Mouse (Mus musculus) kidney, postnatal 10 days (tissue): ENCODE results near the gene Sirt2.

ENCODE experiments used
- DNase-seq: peaks from one replicate; pipeline ENCODE4 v3.0.0; 2021; ENCODE audit warnings: mixed read lengths

Sirt2 gene

DNA sequence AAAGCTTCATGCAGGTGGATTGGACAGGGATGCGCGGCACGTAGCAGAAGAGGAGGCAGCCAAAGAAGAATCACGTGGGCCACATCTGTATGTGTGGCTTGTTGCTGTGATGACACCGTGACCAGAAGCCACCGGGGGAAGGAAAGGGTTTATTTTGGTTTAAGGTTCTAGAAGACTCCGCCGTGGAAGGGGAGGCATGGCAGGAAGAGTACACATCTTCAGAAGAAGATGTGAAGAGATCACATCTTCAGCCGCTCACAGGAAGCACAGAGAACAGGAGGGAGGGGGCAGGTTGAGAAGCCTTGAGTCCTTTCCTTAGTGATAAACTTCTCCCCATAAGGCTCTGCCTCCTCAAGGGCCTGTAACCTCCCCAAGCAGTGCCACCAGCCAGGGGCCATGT, 33.5 kb downstream of the Sirt2 start:
- DNase-seq = no peak

DNA sequence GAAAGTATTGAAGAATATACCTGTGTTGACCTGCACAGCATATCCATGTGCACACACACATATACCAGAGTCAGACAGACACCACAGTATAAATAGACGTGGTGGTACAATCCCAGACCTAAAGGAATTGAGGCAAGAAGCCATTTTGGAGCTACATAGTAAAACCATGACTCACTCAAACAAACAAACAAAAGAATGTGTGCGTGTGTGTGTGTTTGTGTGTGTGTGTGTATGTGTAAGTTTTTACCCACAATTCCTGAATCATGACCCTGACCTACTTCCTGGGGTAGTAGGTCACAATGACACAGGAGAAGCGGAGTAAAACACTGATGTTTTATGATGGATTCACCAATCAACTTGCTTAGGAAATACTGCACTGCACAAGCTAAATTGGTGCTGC, 34.9 kb downstream of the Sirt2 start:
- no peak for DNase-seq

DNA sequence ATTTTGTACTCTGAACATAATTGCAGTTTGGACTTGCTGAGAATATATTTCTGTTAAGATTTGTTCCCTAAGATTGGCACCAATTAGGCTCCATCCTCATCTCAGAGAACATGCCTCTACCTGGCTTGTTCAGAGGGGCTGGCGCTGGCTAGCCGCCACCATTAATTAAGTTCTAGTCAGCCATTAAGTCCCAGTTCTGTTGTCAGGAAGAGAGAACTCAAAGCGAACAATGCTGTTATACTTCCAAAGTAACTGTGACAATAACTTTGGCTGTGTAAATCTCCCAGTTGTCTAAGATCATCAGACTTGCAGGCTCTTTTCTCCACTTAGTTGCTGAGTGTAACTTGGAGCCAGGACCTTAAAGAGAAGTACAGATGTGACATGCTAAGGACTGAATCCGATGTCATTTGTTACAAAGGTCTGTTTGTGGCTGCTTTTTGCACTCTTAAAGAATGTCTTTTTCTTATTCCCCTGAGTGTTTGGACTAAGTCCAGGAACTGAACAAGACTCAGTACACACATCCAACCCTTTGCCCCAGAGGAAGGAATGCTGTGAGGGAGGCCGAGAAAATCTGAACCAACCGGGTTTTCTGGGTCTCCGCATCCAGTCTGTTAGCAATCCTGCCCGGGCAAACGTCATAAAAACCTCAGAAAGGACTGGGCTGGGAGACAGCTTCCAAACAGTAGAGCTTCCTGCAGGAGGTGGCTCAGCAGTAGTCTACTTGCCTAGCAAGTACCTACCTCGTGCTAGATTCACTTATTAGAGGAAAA, 35.6 kb downstream of the Sirt2 start:
- peak; percentile 82 for DNase-seq

DNA sequence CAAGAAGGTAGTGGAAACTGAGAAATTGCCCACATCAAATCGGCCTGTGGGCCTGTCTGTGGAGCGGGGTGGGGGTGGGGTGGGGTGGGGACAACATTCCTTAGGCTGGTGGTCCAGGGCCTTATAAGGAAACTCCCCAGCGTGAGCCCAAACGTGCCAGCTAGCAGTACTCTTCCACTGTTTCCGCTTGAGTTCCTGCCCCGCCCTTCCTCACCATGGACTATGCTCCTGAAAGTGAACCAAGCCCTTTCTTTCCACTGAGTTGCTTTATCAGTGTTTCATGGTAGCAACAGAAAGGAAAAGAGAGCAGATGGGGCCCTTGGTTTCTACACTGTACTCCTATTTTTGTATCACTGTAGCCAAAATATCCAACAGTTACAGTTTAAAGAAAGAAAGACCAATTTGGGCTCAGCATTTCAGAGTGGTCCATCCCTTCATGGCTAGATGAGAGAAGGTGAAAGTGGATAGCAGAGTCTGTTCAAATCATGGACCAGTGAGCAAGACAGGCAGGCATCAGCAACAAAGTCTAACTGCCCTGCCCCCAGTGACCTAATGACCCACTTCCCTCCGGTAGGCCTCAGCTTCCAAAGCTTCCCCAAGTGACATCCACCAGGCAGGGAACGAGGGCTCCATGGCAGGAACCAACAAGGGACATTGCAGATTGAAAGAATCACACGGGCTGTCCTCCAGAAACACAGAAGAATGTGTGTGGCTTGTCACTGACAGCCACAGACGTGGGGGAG, 36.5 kb downstream of the Sirt2 start:
- DNase-seq = peak; percentile 85

- DNase-seq = no peak
Measured at GRCm38 (mm10) chr7:28803756-28804155, 37.2 kb downstream of the Sirt2 start.

DNA sequence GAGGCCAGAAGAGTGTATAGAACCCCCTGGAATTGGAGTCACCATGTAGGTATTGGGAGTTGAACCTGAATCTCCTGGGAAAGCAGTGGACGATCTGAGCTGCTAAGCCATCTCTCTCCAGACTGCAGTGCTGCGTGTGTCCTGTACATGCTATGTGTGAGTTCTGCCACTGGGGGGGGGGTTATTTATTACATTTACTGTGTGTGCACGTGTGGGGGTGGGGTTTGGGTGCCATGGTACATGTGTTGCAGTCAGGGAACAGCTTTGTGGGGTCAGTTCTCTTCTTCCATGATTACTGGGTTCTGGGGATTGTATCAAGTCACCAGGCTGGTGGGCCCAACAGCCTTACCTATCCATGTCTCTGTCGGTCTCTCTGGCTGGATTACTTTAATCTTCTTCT, 40.3 kb downstream of the Sirt2 start:
- no peak for DNase-seq

DNA sequence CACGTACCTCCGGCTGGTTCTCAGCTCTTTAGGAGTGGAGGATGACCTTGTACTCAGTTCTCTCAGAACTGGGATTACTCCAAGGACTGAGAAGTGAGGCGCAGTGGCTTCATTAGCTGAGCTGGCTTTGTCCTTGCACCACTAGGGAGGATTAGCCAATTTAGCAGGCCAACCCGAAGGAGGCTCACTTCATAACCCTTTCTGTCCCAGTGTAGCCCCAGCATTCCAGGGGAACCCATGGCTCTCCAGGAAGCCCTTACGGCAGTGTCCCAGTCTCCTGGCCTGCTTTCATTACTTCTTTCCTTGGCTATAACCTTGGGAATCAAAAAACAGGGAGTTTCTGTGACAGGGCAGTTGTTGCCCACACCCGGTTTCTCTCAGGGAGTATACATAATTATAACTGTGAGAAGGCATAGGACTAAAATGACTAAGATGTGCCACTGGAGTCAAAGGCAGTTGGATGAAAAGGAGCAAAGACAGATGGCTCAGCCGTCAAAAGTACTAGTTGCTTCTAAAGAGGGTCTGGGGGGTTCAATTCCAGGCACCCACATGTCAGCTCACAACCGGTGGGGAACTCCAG, 41.2 kb downstream of the Sirt2 start:
- peak; percentile 56 for DNase-seq

DNA sequence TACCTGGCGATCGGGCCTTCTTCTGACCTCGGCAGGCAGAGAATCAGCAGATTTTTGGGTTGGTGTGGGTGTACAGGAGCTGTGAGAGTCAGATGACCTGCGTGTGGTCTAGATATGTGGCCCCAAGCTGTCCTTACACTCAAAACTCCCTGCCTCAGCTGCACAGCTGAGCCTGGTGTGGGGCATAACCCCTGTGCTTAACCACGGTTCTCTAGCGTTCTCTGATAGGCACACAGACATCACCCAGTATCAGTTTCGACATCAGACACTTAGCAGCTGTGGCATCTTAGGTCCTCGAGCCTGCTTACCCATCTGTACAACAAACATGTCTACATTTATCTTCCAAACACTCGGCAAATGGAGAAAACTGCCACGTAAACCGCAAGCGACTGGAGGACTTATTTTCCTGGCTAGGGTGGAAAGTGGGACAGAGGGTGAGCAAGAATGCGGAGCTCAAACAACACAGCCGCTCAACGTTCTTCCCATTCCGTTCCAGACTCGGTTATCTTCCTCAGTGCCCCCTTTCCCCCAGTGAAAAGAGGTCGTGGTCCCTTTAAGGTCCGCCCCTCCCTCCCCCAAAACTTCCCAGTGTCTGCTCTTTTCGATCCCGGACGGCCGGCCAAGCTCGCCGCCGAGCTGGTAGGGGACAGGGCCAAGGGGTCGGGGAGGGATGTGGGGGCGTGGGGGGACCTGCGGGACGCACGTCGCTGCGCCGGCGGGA, 41.8 kb downstream of the Sirt2 start, which contains the start of gene Hnrnpl:
TSS of gene Hnrnpl (plus strand) at position 321 of the 721 bp plus-strand sequence.
- peak; percentile 85 for DNase-seq

GRCm38 (mm10) chr7:28808957-28809393, 42.4 kb downstream of the Sirt2 start:
- peak; percentile 99 for DNase-seq

GRCm38 (mm10) chr7:28809401-28810089, 43.0 kb downstream of the Sirt2 start:
- DNase-seq = peak; percentile 79

DNA sequence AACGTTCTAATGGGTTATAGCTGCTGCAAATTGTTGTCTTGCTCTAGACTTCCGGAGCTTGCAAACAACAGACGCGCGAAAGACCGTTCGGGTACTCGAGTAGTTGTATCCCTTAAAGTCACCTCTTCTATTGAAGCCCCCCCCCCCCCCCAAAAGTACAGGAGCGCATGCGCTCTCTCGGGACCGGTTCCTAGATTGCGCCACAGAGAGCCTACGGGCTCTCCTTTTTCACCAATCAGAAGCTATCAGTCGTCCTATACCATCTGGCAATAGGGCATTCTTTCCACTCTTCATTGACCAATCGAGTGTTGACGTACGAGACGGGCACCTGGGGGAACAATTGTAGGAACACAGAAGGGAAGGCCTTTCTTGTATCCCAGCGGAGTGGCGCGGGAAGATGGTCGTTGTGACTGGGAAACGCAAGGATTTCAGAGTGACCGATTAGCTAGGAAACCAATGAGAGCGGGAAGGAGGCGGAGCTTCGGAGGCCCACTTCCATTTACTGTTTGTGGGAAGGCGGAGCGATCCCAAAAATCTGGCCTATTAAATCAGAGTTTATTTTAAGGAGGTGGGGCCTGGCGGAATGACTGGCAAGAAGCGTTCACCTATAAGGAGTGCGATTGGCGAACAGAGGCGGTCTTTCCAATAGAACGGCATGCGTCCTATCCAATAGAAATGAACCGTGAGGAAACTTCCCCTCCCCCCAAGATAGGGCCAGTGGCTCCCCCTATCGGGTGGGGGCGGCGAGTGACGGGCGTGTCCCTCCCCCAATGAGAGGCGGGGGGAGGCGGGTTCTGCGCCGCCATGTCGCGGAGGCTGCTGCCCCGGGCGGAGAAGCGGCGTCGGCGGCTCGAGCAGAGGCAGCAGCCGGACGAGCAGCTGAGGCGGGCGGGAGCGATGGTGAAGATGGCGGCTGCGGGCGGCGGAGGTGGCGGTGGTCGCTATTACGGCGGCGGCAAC, 43.9 kb downstream of the Sirt2 start:
- DNase-seq = peak; percentile 98

DNA sequence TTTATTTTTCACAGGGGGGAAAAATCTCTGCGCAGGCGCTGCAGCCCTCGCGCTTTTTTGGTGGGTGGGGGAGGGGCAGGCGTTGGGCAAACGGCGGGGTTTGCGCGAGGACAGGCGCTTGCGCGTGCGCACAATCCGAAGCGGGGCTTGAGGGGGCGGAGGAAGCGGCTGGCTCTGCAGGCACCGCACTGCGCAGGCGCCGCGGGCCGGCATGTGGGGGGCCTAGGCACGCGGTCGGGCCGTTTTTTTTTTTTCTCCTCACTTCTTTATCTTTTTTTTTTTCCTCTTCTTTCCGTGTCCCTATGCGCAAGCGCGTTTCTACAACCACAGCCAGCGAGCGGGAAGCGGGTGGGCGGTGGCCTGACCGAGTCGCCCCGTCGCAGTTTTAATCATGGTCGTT, 44.7 kb downstream of the Sirt2 start:
- peak; percentile 98 for DNase-seq

DNA sequence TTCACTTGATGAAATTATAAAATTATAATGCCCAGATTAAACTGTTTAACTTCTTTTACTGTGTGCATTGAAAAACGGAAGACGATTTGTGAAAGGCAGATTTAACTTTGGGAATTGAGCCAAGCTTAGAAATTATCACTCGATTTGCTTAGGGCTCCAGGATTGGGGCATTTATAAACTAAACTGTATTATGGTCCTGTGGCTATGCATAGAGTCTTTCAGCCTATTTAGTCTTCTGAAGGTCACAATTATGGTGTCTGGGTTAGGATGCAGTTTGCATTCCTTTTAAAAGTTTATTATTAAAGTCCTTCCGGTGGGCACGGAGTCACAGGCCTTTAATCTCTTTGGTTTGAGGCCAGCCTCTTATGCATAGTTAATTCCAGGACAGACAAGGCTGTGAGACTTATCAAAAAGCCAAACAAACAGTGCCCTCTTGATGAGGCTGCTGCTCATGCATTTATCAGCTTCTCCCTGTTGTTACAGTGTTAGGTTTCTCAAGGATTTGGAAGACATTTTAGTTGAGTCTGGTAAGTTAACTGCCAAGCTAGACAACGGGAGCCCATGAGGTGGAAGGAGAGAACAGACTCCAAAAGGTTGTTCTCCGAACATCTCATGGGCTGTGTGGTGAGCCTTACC, 45.2 kb downstream of the Sirt2 start:
- no peak for DNase-seq

DNA sequence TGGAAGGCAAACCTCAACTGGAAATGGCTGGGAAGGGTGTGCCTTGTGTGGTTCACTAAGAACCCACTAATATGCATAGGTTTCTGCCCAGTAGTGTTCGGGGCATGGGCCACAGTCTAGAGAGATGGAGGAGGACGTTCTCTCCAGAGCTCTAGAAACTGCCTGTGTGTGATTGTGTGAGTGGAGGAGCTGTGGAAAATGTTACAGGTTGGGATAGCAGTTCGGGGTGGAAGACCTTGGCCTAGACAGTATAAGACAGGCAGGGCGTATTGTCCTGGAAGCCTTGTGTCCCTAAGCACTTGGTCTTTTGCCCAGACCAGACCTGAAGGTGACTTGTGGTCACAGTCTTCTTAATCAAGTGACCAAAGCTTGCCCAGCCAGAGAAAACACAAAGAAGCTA, 45.9 kb downstream of the Sirt2 start:
- no peak for DNase-seq

DNA sequence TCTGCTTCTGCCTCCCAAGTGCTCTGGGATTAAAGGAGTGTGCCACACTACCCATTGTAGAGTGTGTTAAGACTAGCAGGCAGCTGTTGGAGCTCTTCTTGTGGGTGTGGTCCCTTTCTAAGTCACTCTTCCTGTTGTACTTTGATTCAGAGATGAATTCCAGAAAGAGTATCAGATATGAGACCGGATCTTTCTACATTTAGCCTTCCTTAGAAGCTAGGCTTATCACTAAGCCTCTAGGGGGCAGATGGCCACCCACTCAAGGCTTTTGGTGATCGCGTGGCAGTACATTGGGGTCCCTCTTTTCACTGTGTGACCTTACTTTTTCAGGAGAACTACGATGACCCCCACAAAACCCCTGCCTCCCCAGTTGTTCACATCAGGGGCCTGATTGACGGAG, 46.4 kb downstream of the Sirt2 start:
- no peak for DNase-seq

DNA sequence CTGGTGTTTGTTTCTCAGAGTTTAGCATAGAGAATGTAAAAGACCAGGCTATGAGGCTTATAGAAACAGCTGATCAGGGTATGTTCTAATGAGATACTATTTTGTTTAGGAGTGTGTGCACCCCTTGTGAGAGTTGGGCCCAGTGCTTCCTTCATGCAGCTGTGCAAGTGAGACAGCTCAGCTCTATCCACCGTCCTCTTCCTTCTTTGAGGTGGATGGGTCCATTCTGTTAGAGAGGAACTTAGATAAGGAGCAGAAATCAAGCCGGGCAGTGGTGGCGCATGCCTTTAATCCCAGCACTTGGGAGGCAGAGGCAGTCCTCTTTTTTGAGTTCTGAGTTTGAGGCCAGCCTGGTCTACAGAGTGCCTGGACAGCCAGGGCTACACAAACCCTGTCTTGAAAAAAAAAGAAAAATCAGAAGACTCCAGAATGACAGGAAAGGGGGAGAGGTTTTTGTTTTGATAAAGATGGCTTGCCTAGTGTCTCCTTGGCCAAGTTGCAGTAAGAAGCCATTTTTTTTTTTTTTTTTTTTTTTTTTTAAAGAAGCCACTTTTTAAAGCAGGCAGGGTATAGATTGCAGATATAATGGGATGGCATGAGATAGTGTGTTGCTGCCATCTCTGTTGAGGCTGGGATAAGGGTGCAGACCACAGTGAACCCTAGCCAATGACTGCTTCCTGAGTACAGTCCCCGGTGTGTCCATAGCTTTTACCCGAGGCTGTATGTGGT, 47.9 kb downstream of the Sirt2 start:
- DNase-seq = no peak

- no peak for DNase-seq
Measured at GRCm38 (mm10) chr7:28815230-28815629, 48.7 kb downstream of the Sirt2 start.

GRCm38 (mm10) chr7:28816201-28816600, 49.7 kb downstream of the Sirt2 start:
- DNase-seq = no peak

GRCm38 (mm10) chr7:28816920-28817319, 50.4 kb downstream of the Sirt2 start:
- DNase-seq = no peak

GRCm38 (mm10) chr7:28817524-28817923, 51.0 kb downstream of the Sirt2 start:
- no peak for DNase-seq
